ENCODE assay signal across 26 mouse cellular contexts in genomic region chr19:59172781-59173180, GRCm38 (mm10). TPM values are rescaled to one million over a fixed set of nuclear protein-coding genes. Genes with fewer than 3 reads are reported as not detected.
DNase-seq lines count a peak whose midpoint lies in the region; ATAC-seq lines count a peak whose summit lies in the region.
"Had no signal": no experiment of that assay in that cellular context is flagged by ENCODE, and none has a peak within 500 bp of the region (broad histone marks: within the 10 kb centered on the region; RNA-seq: fewer than 3 reads in every experiment).

No protein-coding gene starts in this region.

- H3K4me1 ChIP-seq in hindbrain, embryonic 11.5 days (replicated peaks; ENCODE audit: control insufficient read depth, insufficient read depth, low read length): peaks cover 5% of the 10 kb centered on the region; the same call in 1 of the 2 replicates
- H3K4me1 ChIP-seq in hindbrain, embryonic 10.5 days (replicated peaks): peaks cover 34% of the 10 kb centered on the region
- peaks cover 26% of the 10 kb centered on the region for H3K4me1 ChIP-seq in embryonic facial prominence, embryonic 10.5 days
- peaks cover 8% of the 10 kb centered on the region; the same call in 1 of the 2 replicates for H3K4me1 ChIP-seq in forebrain, embryonic 14.5 days (ENCODE audit: control insufficient read depth, insufficient read depth, low read length)

- peak; percentile 39 for DNase-seq in embryo, embryonic 11 days
- no peak for DNase-seq in embryo, embryonic 10 days (ENCODE audit: low spot score)
- DNase-seq in hindbrain, embryonic 11.5 days (ENCODE audit: low spot score): peak; percentile 44
- DNase-seq in hindbrain, embryonic 10.5 days (ENCODE audit: low spot score): no peak
- DNase-seq in embryonic facial prominence, embryonic 10.5 days (ENCODE audit: low spot score): no peak
- DNase-seq in forebrain, embryonic 14.5 days (ENCODE audit: low spot score): no peak
- no peak for DNase-seq in B cell, adult 2 months
- DNase-seq: adrenal gland, postnatal 14 days; cerebellum, adult 18-20 months; cerebellum, adult 9-11 months; cerebellum, postnatal 36 days; gastrocnemius, postnatal 36 days; heart, adult 11 months; heart, postnatal 36 days; kidney, adult 18-20 months had no signal

- no peak overlapping the region for H3K4me3 ChIP-seq in hindbrain, embryonic 11.5 days (ENCODE audit: low read depth, low read length)
- H3K4me3 ChIP-seq in hindbrain, embryonic 10.5 days: no peak overlapping the region
- peak overlapping the region; percentile 59 for H3K4me3 ChIP-seq in embryonic facial prominence, embryonic 10.5 days
- H3K4me3 ChIP-seq in forebrain, embryonic 14.5 days (ENCODE audit: low read depth, low read length): no peak overlapping the region
- H3K4me3 ChIP-seq: embryonic facial prominence, embryonic 15.5 days; erythroblast, embryonic 14.5 days; heart, embryonic 13.5 days; hindbrain, embryonic 13.5 days; intestine, embryonic 15.5 days had no signal

- H3K27me3 ChIP-seq in hindbrain, embryonic 11.5 days (ENCODE audit: control insufficient read depth, insufficient read depth, low read length): peaks cover 88% of the 10 kb centered on the region
- H3K27me3 ChIP-seq in hindbrain, embryonic 10.5 days (ENCODE audit: insufficient read depth, poor library complexity, severe bottlenecking): peaks cover 100% of the 10 kb centered on the region
- peaks cover 100% of the 10 kb centered on the region for H3K27me3 ChIP-seq in embryonic facial prominence, embryonic 10.5 days (replicated peaks; ENCODE audit: low read depth, poor library complexity, severe bottlenecking)
- peaks cover 46% of the 10 kb centered on the region for H3K27me3 ChIP-seq in forebrain, embryonic 14.5 days (replicated peaks; ENCODE audit: control insufficient read depth, insufficient read depth, low read length)

- no peak for ATAC-seq in hindbrain, embryonic 11.5 days (ENCODE audit: low FRiP score)
- no peak for ATAC-seq in forebrain, embryonic 14.5 days
- ATAC-seq in frontal cortex, adult (ENCODE audit: low TSS enrichment): no peak
- ATAC-seq: activated CD4-positive, CD25-positive, alpha-beta regulatory T cell, adult 4 months; hindbrain, postnatal 0 days; intestine, embryonic 15.5 days; Patski had no signal

- no peaks in the 10 kb centered on the region for H3K9me3 ChIP-seq in hindbrain, embryonic 11.5 days (ENCODE audit: control insufficient read depth, low read length)
- no peaks in the 10 kb centered on the region for H3K9me3 ChIP-seq in hindbrain, embryonic 10.5 days
- H3K9me3 ChIP-seq in embryonic facial prominence, embryonic 10.5 days: no peaks in the 10 kb centered on the region
- no peaks in the 10 kb centered on the region for H3K9me3 ChIP-seq in forebrain, embryonic 14.5 days (replicated peaks; ENCODE audit: control insufficient read depth, low read length)
- H3K9me3 ChIP-seq: embryonic facial prominence, embryonic 15.5 days; heart, embryonic 13.5 days; hindbrain, embryonic 13.5 days; intestine, embryonic 15.5 days had no signal

- H3K27ac ChIP-seq in hindbrain, embryonic 11.5 days (ENCODE audit: low read depth, low read length): no peak overlapping the region
- no peak overlapping the region for H3K27ac ChIP-seq in hindbrain, embryonic 10.5 days
- H3K27ac ChIP-seq in embryonic facial prominence, embryonic 10.5 days (replicated peaks): no peak overlapping the region
- H3K27ac ChIP-seq in forebrain, embryonic 14.5 days (ENCODE audit: low read depth, low read length): no peak overlapping the region
- H3K27ac ChIP-seq: embryonic facial prominence, embryonic 15.5 days; heart, embryonic 13.5 days; hindbrain, embryonic 13.5 days; hindbrain, postnatal 0 days; intestine, embryonic 15.5 days had no signal

- no peak overlapping the region for H3K9ac ChIP-seq in hindbrain, embryonic 11.5 days (ENCODE audit: low read depth, low read length)
- H3K9ac ChIP-seq in forebrain, embryonic 14.5 days (ENCODE audit: low read length): no peak overlapping the region
- H3K9ac ChIP-seq: embryonic facial prominence, embryonic 15.5 days; heart, embryonic 13.5 days; hindbrain, embryonic 13.5 days; intestine, embryonic 15.5 days had no signal

- no peak overlapping the region for H3K4me2 ChIP-seq in hindbrain, embryonic 11.5 days (replicated peaks; ENCODE audit: low read depth, low read length)
- H3K4me2 ChIP-seq in forebrain, embryonic 14.5 days (ENCODE audit: low read length): peak overlapping the region; percentile 65
- H3K4me2 ChIP-seq: embryonic facial prominence, embryonic 15.5 days; heart, embryonic 13.5 days; hindbrain, embryonic 13.5 days; intestine, embryonic 15.5 days had no signal

- H3K36me3 ChIP-seq in hindbrain, embryonic 11.5 days (ENCODE audit: control insufficient read depth, insufficient read depth, low read length): no peaks in the 10 kb centered on the region
- H3K36me3 ChIP-seq in hindbrain, embryonic 10.5 days: no peaks in the 10 kb centered on the region
- H3K36me3 ChIP-seq in embryonic facial prominence, embryonic 10.5 days (replicated peaks): no peaks in the 10 kb centered on the region
- no peaks in the 10 kb centered on the region for H3K36me3 ChIP-seq in forebrain, embryonic 14.5 days (ENCODE audit: control insufficient read depth, insufficient read depth, low read length)
- H3K36me3 ChIP-seq: embryonic facial prominence, embryonic 15.5 days; heart, embryonic 13.5 days; hindbrain, embryonic 13.5 days; intestine, embryonic 15.5 days had no signal

- WGBS in hindbrain, embryonic 11.5 days: 2% methylated on average over 3 of the region's 3 CpGs
- WGBS in hindbrain, embryonic 10.5 days: 4% methylated on average over 3 of the region's 3 CpGs
- WGBS in embryonic facial prominence, embryonic 10.5 days: under 1% methylated on average over 3 of the region's 3 CpGs
- 7% methylated on average over 3 of the region's 3 CpGs for WGBS in forebrain, embryonic 14.5 days

RNA-seq across cellular contexts. Expression of gene Vax1, which starts 2.9 kb away (rescaled TPM):
- 0.14 TPM in 1 of 2 replicates, not detected in the other for polyA plus RNA-seq in hindbrain, embryonic 11.5 days (2014; fragmentation: Nextera tagmentation; extraction: Ambion mirVana)
- 0.25 TPM in 1 of 2 replicates, not detected in the other for polyA plus RNA-seq in hindbrain, embryonic 10.5 days (2016; fragmentation: Nextera tagmentation; extraction: Ambion mirVana)
- 1.2 and 1.7 TPM in 2 replicates for polyA plus RNA-seq in embryonic facial prominence, embryonic 10.5 days (2016; fragmentation: Nextera tagmentation; extraction: Ambion mirVana)
- polyA plus RNA-seq in forebrain, embryonic 14.5 days (2014; fragmentation: Nextera tagmentation; extraction: Ambion mirVana): 1.3 and 1.7 TPM in 2 replicates
- polyA plus RNA-seq: activated CD4-positive, CD25-positive, alpha-beta regulatory T cell, adult 4 months; C2C12; erythroblast, embryonic 14.5 days; heart, embryonic 13.5 days; heart, postnatal 0 days; hindbrain, embryonic 13.5 days; hindbrain, postnatal 0 days; intestine, embryonic 15.5 days; Patski had no signal

RNA-seq across cellular contexts. Expression of gene Kcnk18, which starts 46.2 kb away (rescaled TPM):
- polyA plus RNA-seq in hindbrain, embryonic 11.5 days (2014; fragmentation: Nextera tagmentation; extraction: Ambion mirVana): not detected in 2 replicates
- not detected in 2 replicates for polyA plus RNA-seq in hindbrain, embryonic 10.5 days (2016; fragmentation: Nextera tagmentation; extraction: Ambion mirVana)
- 0.04 TPM in 1 of 2 replicates, not detected in the other for polyA plus RNA-seq in embryonic facial prominence, embryonic 10.5 days (2016; fragmentation: Nextera tagmentation; extraction: Ambion mirVana)
- not detected in 2 replicates for polyA plus RNA-seq in forebrain, embryonic 14.5 days (2014; fragmentation: Nextera tagmentation; extraction: Ambion mirVana)
- polyA plus RNA-seq: activated CD4-positive, CD25-positive, alpha-beta regulatory T cell, adult 4 months; C2C12; embryonic facial prominence, embryonic 15.5 days; erythroblast, embryonic 14.5 days; heart, embryonic 13.5 days; heart, postnatal 0 days; hindbrain, embryonic 13.5 days; hindbrain, postnatal 0 days; intestine, embryonic 15.5 days; Patski had no signal

Comparison
In these comparisons a context has a peak if more than half of its experiments do, and no peak if none do; other contexts are left out.
1. DNase-seq: peak in embryo, embryonic 11 days (single experiment) and hindbrain, embryonic 11.5 days (single experiment); none in embryo, embryonic 10 days (single experiment), hindbrain, embryonic 10.5 days (single experiment), embryonic facial prominence, embryonic 10.5 days (single experiment), forebrain, embryonic 14.5 days (single experiment) and B cell, adult 2 months (0 of 2).